Mouse (Mus musculus) heart, embryonic 15.5 days (tissue): ENCODE data around the gene Spa17. TPM values are rescaled to one million over a fixed set of nuclear protein-coding genes. Genes with fewer than 3 reads are reported as not detected.
A peak's percentile ranks its signal among the peaks of the same experiment; 100 is the strongest.

Experiments
- ATAC-seq: fragments of 200-750 bp; cut with Nextera tagmentation; replicated peaks from 2 replicates; pipeline ENCODE4 v1.8.0; 2017; ENCODE audit warnings: low read depth, moderate TSS enrichment; ENCODE audit not compliant: insufficient number of reproducible peaks, insufficient read depth, low FRiP score
- H3K27ac ChIP-seq: fragments of 300-500 bp; sonication (generic); 2 replicates; pipeline ENCODE4 v1.5.1; 2015; ENCODE audit warnings: mild to moderate bottlenecking, inconsistent platforms
- H3K27me3 ChIP-seq: fragments of 300-500 bp; sonication (generic); 2 replicates; pipeline ENCODE4 v1.6.1; 2015; ENCODE audit warnings: inconsistent platforms
- H3K36me3 ChIP-seq: fragments of 300-500 bp; sonication (generic); 2 replicates; pipeline ENCODE4 v1.6.1; 2015; ENCODE audit warnings: mild to moderate bottlenecking, inconsistent platforms
- H3K4me1 ChIP-seq: fragments of 300-500 bp; sonication (generic); replicated peaks from 2 replicates; pipeline ENCODE4 v1.6.1; 2015; ENCODE audit warnings: inconsistent platforms
- H3K4me2 ChIP-seq: fragments of 300-500 bp; sonication (generic); 2 replicates; pipeline ENCODE4 v1.6.1; 2015; ENCODE audit warnings: inconsistent platforms, mild to moderate bottlenecking, moderate library complexity
- H3K4me3 ChIP-seq: fragments of 300-500 bp; sonication (generic); 2 replicates; pipeline ENCODE4 v1.5.1; 2015; ENCODE audit warnings: mild to moderate bottlenecking, inconsistent platforms
- H3K9ac ChIP-seq: fragments of 300-500 bp; sonication (generic); 2 replicates; pipeline ENCODE4 v1.6.1; 2015; ENCODE audit warnings: mild to moderate bottlenecking, inconsistent platforms
- H3K9me3 ChIP-seq: fragments of 300-500 bp; sonication (generic); replicated peaks from 2 replicates; pipeline ENCODE4 v1.6.1; 2016; ENCODE audit warnings: inconsistent platforms
- WGBS: fragments of 180-500 bp; shearing (Covaris S2); methylation state at CpG from one replicate; pipeline ENCODE4 v1.1.7; 2015; ENCODE audit warnings: mixed read lengths; 5-methylcytosine and 5-hydroxymethylcytosine counted together
- polyA plus RNA-seq: library from polyadenylated mRNA; unstranded; fragments of >200 nt; fragmentation: Nextera tagmentation; extraction: Ambion mirVana; gene quantifications from 2 replicates; pipeline ENCODE4 v1.2.1, GENCODE M21; 2015

Spa17 gene
- polyA plus RNA-seq, 1 experiment from 2014 or later, result 9.3 TPM

DNA sequence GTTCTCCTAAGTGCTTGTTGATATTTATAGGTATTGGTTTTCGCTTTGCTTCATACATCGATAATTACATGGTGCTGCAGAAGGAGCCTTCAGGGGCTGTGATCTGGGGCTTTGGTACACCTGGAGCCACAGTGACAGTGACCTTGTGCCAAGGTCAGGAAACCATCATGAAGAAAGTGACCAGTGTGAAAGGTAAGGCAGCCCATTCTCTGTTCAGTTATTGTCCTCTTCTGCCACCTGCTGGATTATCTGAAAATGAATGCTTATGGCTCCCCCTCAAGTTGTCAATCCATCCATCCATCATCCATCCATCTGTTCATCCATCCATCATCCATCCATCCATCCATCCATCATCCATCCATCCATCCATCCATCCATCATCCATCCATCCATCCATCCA, 3.2 kb upstream of the Spa17 start:
- H3K4me3 ChIP-seq, result no peak overlapping the region
- no peaks in the 10 kb centered on the region for H3K27me3 ChIP-seq
- H3K27ac ChIP-seq, result no peak overlapping the region
- ATAC-seq, result no peak
- no peaks in the 10 kb centered on the region for H3K9me3 ChIP-seq
- no peak overlapping the region for H3K4me2 ChIP-seq
- no peaks in the 10 kb centered on the region for H3K36me3 ChIP-seq
- H3K4me1 ChIP-seq, result peaks cover 9% of the 10 kb centered on the region
- 41% methylated on average over 2 of the region's 2 CpGs for WGBS
- no peak overlapping the region for H3K9ac ChIP-seq

DNA sequence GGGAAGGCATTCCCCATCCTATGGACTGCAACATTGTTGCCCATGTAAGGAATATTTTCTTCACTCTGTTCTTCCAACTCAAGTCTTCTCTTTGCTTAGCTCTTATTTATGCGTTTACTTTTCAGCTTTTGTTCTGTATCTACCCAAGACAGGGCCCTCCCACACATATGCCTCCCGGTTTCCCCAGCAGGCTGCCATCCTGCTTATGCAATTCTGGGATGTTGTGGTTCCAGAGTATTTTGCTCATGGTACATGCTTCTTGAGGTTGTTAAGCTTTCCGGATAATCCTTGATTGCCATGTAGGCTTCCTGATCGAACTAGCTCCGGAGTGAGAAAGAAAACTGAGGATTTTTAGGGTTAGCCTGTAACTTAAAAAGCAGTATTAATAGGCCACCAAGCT, 1.7 kb upstream of the Spa17 start:
- Histone ChIP-seq H3K27ac (no peak overlapping the region), H3K9ac (no peak overlapping the region), H3K4me1 (peaks cover 9% of the 10 kb centered on the region), H3K4me2 (no peak overlapping the region), H3K9me3 (no peaks in the 10 kb centered on the region), H3K4me3 (no peak overlapping the region), H3K27me3 (no peaks in the 10 kb centered on the region), H3K36me3 (no peaks in the 10 kb centered on the region)
- 71% methylated on average over 5 of the region's 5 CpGs for WGBS
- no peak for ATAC-seq

DNA sequence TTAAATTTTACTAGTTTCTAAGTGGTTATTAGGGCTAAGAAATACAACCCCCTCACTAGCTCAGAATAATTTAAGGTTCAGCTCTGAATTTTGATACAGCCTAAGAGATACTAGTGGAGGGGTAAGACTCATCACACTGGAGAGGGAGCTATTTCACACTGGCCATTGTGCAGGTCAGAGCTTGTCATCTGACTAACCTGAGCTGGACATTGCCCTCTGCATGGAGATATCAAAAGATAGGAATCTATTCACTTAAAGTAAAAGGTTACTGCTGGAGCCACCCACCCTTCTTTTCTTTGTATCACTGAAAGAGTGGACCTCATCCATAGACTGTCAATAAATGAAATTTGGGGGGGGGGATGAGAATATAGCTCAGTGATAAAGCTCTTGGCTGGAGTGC, 794 bp upstream of the Spa17 start:
- H3K27me3 ChIP-seq, result no peaks in the 10 kb centered on the region
- no peaks in the 10 kb centered on the region for H3K9me3 ChIP-seq
- peaks cover 9% of the 10 kb centered on the region for H3K4me1 ChIP-seq
- H3K4me3 ChIP-seq, result 0 out of 2 replicates have a peak overlapping the region, but pooled peaks have one; percentile 79
- no peak overlapping the region for H3K27ac ChIP-seq
- H3K36me3 ChIP-seq, result no peaks in the 10 kb centered on the region
- H3K9ac ChIP-seq, result 0 out of 2 replicates have a peak overlapping the region, but pooled peaks have one; percentile 53
- no peak for ATAC-seq
- H3K4me2 ChIP-seq, result peak overlapping the region; percentile 84; the same call in 1 of the 2 replicates

DNA sequence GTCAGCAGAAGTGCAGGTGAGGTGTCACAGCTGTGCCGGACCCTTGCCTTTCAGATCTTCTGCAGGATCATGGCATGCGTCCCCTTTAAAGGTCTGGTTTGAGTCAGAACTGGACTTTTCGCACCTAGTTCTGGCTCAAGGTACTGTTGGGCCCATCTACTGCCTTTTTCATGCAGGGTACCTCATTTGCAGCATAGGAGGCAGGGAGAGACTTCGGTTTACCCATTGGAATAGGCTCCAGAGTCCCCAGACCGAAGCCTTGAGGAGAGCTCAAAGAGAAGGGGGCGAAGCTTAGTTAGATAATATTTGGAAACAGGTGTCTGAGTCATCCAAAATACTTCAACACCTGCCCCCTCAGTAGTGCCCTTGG, 374 bp upstream of the Spa17 start:
- Histone ChIP-seq H3K4me2 (peak overlapping the region; percentile 84), H3K4me3 (peak overlapping the region; percentile 79), H3K27ac (peak overlapping the region; percentile 87), H3K27me3 (no peaks in the 10 kb centered on the region), H3K4me1 (peaks cover 9% of the 10 kb centered on the region), H3K9me3 (no peaks in the 10 kb centered on the region), H3K9ac (peak overlapping the region; percentile 53), H3K36me3 (no peaks in the 10 kb centered on the region)
- WGBS, result 20% methylated on average over 6 of the region's 6 CpGs
- ATAC-seq, result 0 out of 2 replicates have a peak, but pooled peaks have one; percentile 3

DNA sequence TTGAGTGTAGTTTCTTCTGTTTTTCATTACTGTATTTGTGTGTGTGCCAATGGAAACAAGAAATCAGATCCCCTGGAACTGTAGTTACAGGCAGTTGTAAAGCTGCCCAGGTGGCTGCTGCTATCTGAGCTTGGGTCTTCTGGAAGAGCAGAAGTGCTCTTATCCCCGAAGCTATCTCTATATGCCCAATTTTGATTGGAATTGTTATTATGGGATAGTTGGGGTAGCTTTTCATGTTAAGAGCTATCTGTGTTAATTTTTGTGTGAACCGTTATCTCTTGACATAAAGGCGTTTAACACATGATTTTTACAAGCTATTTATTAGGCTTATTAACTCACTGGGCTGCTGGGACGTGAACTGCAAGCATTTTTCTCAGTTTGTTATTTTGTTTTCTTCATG, 4.0 kb downstream of the Spa17 start:
- no peak for ATAC-seq
- WGBS, result 70% methylated on average over 4 of the region's 4 CpGs

DNA sequence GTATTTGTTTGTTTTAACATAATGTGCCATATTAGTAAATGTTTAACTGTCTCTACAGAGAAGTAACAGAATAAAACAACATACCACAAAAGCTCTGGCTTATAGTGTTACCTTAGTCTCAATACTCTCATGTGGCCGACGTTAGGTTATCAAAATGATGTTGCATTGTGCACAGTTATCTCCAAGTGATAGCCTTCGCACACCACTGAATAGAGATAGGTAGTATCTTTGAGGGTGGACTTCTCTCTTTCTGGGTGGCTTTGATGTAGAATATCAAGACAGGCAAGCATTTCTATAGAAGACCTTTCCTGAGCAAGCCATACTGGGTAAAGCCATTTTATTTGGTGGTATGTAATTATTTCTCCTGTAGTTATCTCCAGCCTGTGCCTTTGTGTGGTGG, 8.4 kb downstream of the Spa17 start:
- 74% methylated on average over 3 of the region's 3 CpGs for WGBS
- Histone ChIP-seq H3K27me3 (no peaks in the 10 kb centered on the region), H3K4me3 (no peak overlapping the region), H3K27ac (no peak overlapping the region), H3K4me1 (no peaks in the 10 kb centered on the region), H3K9ac (no peak overlapping the region), H3K36me3 (no peaks in the 10 kb centered on the region), H3K9me3 (no peaks in the 10 kb centered on the region), H3K4me2 (no peak overlapping the region)
- no peak for ATAC-seq

More for the DNA sequence above, 4.0 kb downstream of the Spa17 start:
- H3K9ac ChIP-seq, result no peak overlapping the region
- H3K4me3 ChIP-seq, result no peak overlapping the region
- H3K4me1 ChIP-seq, result peaks cover 9% of the 10 kb centered on the region
- no peak overlapping the region for H3K27ac ChIP-seq
- H3K36me3 ChIP-seq, result no peaks in the 10 kb centered on the region
- H3K9me3 ChIP-seq, result no peaks in the 10 kb centered on the region
- H3K4me2 ChIP-seq, result no peak overlapping the region
- no peaks in the 10 kb centered on the region for H3K27me3 ChIP-seq

DNA sequence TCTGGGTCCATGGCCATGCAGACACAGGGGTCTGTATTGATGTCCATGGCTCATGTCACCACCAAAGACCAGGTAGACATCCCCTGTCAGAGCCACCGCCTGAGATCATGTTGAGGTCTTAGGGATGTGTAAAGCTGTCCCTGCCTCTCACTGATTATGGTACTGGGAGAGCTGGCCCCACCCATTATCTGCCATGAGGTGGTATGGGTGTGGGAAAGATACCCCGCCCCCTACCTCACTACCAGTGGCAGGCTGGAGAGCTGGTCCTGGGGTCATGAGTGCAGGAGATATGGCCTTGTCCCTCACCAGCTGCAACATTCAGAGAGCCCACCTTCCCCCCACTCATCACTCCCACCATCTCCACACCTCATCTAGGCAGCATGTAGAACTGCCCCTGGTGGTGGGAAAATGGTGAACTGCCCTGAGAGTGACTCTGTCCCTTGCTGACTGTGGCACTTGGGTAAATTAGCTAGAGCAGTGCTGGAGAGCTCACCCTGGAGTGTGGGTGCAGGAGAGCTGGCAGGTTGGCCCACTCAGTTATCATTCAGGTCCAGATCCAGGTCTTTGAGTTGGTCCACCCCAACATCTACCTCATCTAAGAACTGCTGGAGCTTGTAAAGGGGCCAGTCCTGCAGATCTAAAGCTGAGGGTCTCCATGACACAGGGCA, 12.8 kb downstream of the Spa17 start:
- H3K36me3 ChIP-seq, result no peaks in the 10 kb centered on the region
- no peaks in the 10 kb centered on the region for H3K4me1 ChIP-seq
- ATAC-seq, result no peak
- H3K4me2 ChIP-seq, result no peak overlapping the region
- H3K27ac ChIP-seq, result no peak overlapping the region
- no peak overlapping the region for H3K4me3 ChIP-seq
- no peaks in the 10 kb centered on the region for H3K9me3 ChIP-seq
- no peak overlapping the region for H3K9ac ChIP-seq
- 88% methylated on average over 2 of the region's 2 CpGs for WGBS
- H3K27me3 ChIP-seq, result no peaks in the 10 kb centered on the region

DNA sequence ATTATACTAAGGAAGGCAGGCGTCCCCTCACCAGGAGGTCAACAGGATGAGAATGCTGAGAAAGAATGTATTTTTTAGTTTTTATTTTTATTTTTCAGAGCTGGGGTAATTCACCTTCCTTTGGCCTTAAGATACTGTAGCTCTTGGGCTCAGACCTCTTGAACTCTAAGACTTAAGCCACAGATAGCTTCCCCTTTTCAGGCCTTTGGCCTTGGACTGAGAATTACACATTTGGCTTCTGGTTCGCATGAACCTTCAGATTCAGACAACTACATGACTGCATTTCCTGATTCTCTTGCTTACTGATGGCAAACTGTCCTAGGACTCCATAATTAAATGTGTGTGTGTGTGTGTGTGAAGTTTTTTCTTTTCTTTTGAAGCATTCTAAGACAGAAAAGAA, 14.9 kb downstream of the Spa17 start:
- no peaks in the 10 kb centered on the region for H3K36me3 ChIP-seq
- H3K9ac ChIP-seq, result no peak overlapping the region
- H3K4me3 ChIP-seq, result no peak overlapping the region
- no peaks in the 10 kb centered on the region for H3K9me3 ChIP-seq
- no peak overlapping the region for H3K4me2 ChIP-seq
- WGBS, result 84% methylated on average over 2 of the region's 2 CpGs
- ATAC-seq, result no peak
- H3K27me3 ChIP-seq, result no peaks in the 10 kb centered on the region
- H3K4me1 ChIP-seq, result no peaks in the 10 kb centered on the region
- H3K27ac ChIP-seq, result no peak overlapping the region

DNA sequence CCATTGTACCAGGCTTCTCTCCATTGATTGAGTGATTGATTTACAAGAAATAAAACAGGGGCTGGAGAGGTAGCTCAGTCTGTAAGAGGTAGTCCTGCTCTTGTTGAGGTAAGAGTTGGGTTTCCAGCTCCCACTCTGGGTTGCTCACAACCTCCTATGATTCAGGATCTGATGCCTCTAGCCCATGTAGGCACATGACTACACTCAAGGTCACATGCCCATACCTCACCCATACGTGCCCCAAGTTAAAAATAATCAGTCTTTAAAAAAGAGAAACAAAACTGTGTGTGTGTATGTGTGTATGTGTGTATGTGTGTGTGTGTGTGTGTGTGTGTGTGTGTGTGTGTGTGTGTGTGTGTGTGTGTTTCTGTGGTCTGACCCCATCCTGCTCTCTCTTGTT, 18.0 kb downstream of the Spa17 start:
- WGBS, result 70% methylated on average over 1 of the region's 1 CpGs
- no peak overlapping the region for H3K27ac ChIP-seq
- no peaks in the 10 kb centered on the region for H3K36me3 ChIP-seq
- H3K9ac ChIP-seq, result no peak overlapping the region
- H3K27me3 ChIP-seq, result no peaks in the 10 kb centered on the region
- H3K4me2 ChIP-seq, result no peak overlapping the region
- no peaks in the 10 kb centered on the region for H3K4me1 ChIP-seq
- ATAC-seq, result no peak
- no peak overlapping the region for H3K4me3 ChIP-seq
- no peaks in the 10 kb centered on the region for H3K9me3 ChIP-seq

DNA sequence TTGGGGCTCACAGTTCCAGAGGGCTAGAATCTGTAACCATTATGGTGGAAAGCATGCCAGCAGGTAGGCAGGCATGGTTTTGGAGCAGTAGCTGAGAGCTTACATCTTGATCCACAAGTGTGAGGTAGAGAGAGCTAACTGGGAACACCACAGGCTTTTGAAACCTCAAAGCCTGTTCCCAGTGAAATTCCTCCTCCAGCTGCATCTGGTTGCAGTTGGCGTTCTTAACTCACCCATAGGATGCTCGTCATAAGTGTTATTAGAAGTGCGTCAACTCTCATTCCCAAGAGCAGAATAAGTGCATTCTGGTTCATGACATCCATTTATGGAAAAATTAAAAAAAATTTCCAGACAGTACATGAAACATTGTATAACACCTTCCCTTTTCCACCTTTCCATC, 19.8 kb downstream of the Spa17 start:
- Histone ChIP-seq H3K4me1 (no peaks in the 10 kb centered on the region), H3K9ac (no peak overlapping the region), H3K9me3 (no peaks in the 10 kb centered on the region), H3K27ac (no peak overlapping the region), H3K36me3 (no peaks in the 10 kb centered on the region), H3K4me2 (no peak overlapping the region), H3K27me3 (no peaks in the 10 kb centered on the region), H3K4me3 (no peak overlapping the region)
- 85% methylated on average over 3 of the region's 3 CpGs for WGBS
- no peak for ATAC-seq

DNA sequence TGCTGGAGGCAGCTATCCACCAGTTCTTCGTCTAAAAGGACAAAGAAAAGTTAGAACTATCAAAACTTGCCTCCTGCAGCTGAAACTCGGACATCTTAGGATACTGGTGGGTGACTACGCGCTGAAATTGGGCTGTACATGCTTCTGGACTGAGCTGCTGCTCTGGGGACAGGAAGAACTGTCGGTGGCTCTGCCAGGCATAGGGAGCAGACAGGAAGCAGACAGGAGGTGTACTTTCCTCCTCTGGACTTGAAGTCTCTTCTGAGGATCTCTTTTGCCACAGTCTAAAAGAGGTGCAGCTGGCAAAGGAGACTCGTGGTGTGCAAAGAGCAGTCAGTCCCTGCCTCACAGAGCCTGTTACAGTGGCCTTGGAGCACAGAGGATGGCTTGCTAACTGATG, 20.9 kb downstream of the Spa17 start:
- Histone ChIP-seq H3K36me3 (no peaks in the 10 kb centered on the region), H3K9me3 (no peaks in the 10 kb centered on the region), H3K4me1 (no peaks in the 10 kb centered on the region), H3K9ac (no peak overlapping the region), H3K4me3 (no peak overlapping the region), H3K27ac (no peak overlapping the region), H3K4me2 (no peak overlapping the region), H3K27me3 (no peaks in the 10 kb centered on the region)
- WGBS, result 53% methylated on average over 6 of the region's 6 CpGs
- no peak for ATAC-seq

DNA sequence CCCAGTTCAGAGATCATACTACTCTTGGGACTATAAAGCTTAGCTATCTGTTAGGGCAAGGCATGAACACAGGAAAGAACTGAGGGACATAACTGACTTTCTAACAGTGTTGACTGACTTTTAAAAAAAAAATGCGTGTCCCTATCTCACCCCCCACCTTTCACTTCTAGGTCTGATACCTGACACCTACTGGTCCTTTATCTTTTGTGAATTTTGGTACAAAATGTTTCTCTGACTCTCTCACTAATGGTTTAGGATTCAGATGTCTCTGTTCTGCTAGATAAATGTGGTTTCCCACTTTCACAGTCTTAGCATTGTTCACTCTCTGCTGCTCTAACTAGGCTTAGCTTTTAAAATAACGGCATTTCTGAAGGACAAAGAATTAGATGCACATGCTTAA, 21.5 kb downstream of the Spa17 start:
- Histone ChIP-seq H3K36me3 (no peaks in the 10 kb centered on the region), H3K4me1 (no peaks in the 10 kb centered on the region), H3K27ac (no peak overlapping the region), H3K27me3 (no peaks in the 10 kb centered on the region), H3K4me3 (no peak overlapping the region), H3K9me3 (no peaks in the 10 kb centered on the region), H3K4me2 (no peak overlapping the region), H3K9ac (no peak overlapping the region)
- 72% methylated on average over 2 of the region's 2 CpGs for WGBS
- ATAC-seq, result no peak
